Mouse (Mus musculus) midbrain, postnatal 0 days (tissue): ENCODE measurements around the gene Fkbp9. TPM values are rescaled to one million over a fixed set of nuclear protein-coding genes. Genes with fewer than 3 reads are reported as not detected.

Experiments
- ATAC-seq: fragments of 200-750 bp; cut with Nextera tagmentation; 2 replicates; pipeline ENCODE4 v1.8.0; 2017; ENCODE audit warnings: moderate number of reproducible peaks, mild to moderate bottlenecking, moderate TSS enrichment, moderate library complexity; ENCODE audit not compliant: low FRiP score
- DNase-seq: peaks from one replicate; pipeline ENCODE4 v3.0.0-alpha.2; 2015; ENCODE audit warnings: low spot score
- H3K27ac ChIP-seq: fragments of 300-500 bp; sonication (generic); 2 replicates; pipeline ENCODE4 v1.5.1; 2014; ENCODE audit warnings: low read depth, mild to moderate bottlenecking, low read length, mixed read lengths
- H3K27me3 ChIP-seq: fragments of 300-500 bp; sonication (generic); 2 replicates; pipeline ENCODE4 v1.6.1; 2014; ENCODE audit warnings: low read length, control low read depth, mixed read lengths; ENCODE audit not compliant: insufficient read depth
- H3K36me3 ChIP-seq: fragments of 300-500 bp; sonication (generic); 2 replicates; pipeline ENCODE4 v1.6.1; 2014; ENCODE audit warnings: low read length, control low read depth, mixed read lengths; ENCODE audit not compliant: insufficient read depth
- H3K4me1 ChIP-seq: fragments of 300-500 bp; sonication (generic); 2 replicates; pipeline ENCODE4 v1.6.1; 2014; ENCODE audit warnings: mild to moderate bottlenecking, control low read depth, antibody characterized with exemption, low read length, mixed read lengths; ENCODE audit not compliant: insufficient read depth
- H3K4me2 ChIP-seq: fragments of 300-500 bp; sonication (generic); 2 replicates; pipeline ENCODE4 v1.6.1; 2014; ENCODE audit warnings: low read depth, mild to moderate bottlenecking, low read length, mixed read lengths; ENCODE audit not compliant: poor library complexity, severe bottlenecking
- H3K4me3 ChIP-seq: fragments of 300-500 bp; sonication (generic); 2 replicates; pipeline ENCODE4 v1.5.1; 2014; ENCODE audit warnings: low read depth, mild to moderate bottlenecking, low read length, moderate library complexity
- H3K9ac ChIP-seq: fragments of 300-500 bp; sonication (generic); replicated peaks from 2 replicates; pipeline ENCODE4 v1.6.1; 2014; ENCODE audit warnings: mild to moderate bottlenecking, low read length, moderate library complexity, mixed read lengths; ENCODE audit not compliant: poor library complexity, severe bottlenecking
- H3K9me3 ChIP-seq: fragments of 300-500 bp; sonication (generic); 2 replicates; pipeline ENCODE4 v1.6.1; 2016; ENCODE audit warnings: low read length, control low read depth
- CTCF ChIP-seq: IDR thresholded peaks from 2 replicates; pipeline ENCODE4 v1.5.1; 2016; ENCODE audit warnings: antibody characterized with exemption, mild to moderate bottlenecking
- WGBS: fragments of 180-500 bp; shearing (Covaris S2); extraction: QIAGEN DNeasy Blood & Tissue Kit; methylation state at CpG from one replicate; pipeline ENCODE4 v1.1.7; 2014; 5-methylcytosine and 5-hydroxymethylcytosine counted together
- polyA plus RNA-seq: library from polyadenylated mRNA; unstranded; fragments of >200 nt; fragmentation: Nextera tagmentation; extraction: Ambion mirVana; gene quantifications from 2 replicates; pipeline ENCODE4 v1.2.1, GENCODE M21; 2015
- total RNA-seq: library from RNA; depleted of rRNA; stranded (reverse); fragments of >200 nt; gene quantifications from 2 replicates; pipeline ENCODE4 v1.2.3, GENCODE M21; 2014; rRNA removed

Fkbp9 gene
- total and polyA plus RNA-seq, 2 experiments from 2014 or later, result 31.9 to 46.5 TPM

- Histone ChIP-seq H3K27me3 (no peaks in the 10 kb centered on the region), H3K9ac (no peak overlapping the region), H3K4me1 (0 out of 2 replicates have a peak, but pooled peaks cover 4% of the 10 kb centered on the region), H3K4me2 (no peak overlapping the region), H3K4me3 (no peak overlapping the region), H3K9me3 (no peaks in the 10 kb centered on the region), H3K27ac (no peak overlapping the region), H3K36me3 (no peaks in the 10 kb centered on the region)
- DNase-seq (no peak), ATAC-seq (no peak)
- TF ChIP-seq CTCF, result no peak
- WGBS, result 94% methylated on average over 7 of the region's 7 CpGs
Measured at GRCm38 (mm10) chr6:56919330-56920044, 87.6 kb downstream of the Fkbp9 start.

GRCm38 (mm10) chr6:56920222-56921092, 88.6 kb downstream of the Fkbp9 start:
- Histone ChIP-seq H3K4me3 (no peak overlapping the region), H3K9me3 (no peaks in the 10 kb centered on the region), H3K36me3 (no peaks in the 10 kb centered on the region), H3K4me2 (no peak overlapping the region), H3K4me1 (0 out of 2 replicates have a peak, but pooled peaks cover 4% of the 10 kb centered on the region), H3K9ac (no peak overlapping the region), H3K27ac (no peak overlapping the region), H3K27me3 (no peaks in the 10 kb centered on the region)
- 85% methylated on average over 12 of the region's 12 CpGs for WGBS
- DNase-seq (no peak), ATAC-seq (no peak)
- no peak for TF ChIP-seq CTCF

- H3K9me3 ChIP-seq, result no peaks in the 10 kb centered on the region
- under 1% methylated on average over 25 of the region's 25 CpGs for WGBS
- 0 out of 2 replicates have a peak, but pooled peaks have one; percentile 3 for TF ChIP-seq CTCF
- H3K9ac ChIP-seq, result peak overlapping the region; percentile 81
- DNase-seq (peak; percentile 69), ATAC-seq (no peak)
- peak overlapping the region; percentile 89 for H3K27ac ChIP-seq
- H3K4me2 ChIP-seq, result peak overlapping the region; percentile 53
- H3K4me3 ChIP-seq, result peak overlapping the region; percentile 71
- H3K4me1 ChIP-seq, result 0 out of 2 replicates have a peak, but pooled peaks cover 4% of the 10 kb centered on the region
- no peaks in the 10 kb centered on the region for H3K36me3 ChIP-seq
- H3K27me3 ChIP-seq, result 0 out of 2 replicates have a peak, but pooled peaks cover 4% of the 10 kb centered on the region
Measured at GRCm38 (mm10) chr6:56923331-56923725, 91.5 kb downstream of the Fkbp9 start.

- H3K9me3 ChIP-seq, result no peaks in the 10 kb centered on the region
- H3K4me3 ChIP-seq, result peak within 1 kb of the TSS; percentile 71
- WGBS, result 4% methylated on average over 64 of the region's 64 CpGs
- H3K4me2 ChIP-seq, result peak within 1 kb of the TSS; percentile 53
- no peak; the same call in 1 of the 2 replicates for TF ChIP-seq CTCF
- H3K36me3 ChIP-seq, result no peaks in the 10 kb centered on the region
- peak within 1 kb of the TSS; percentile 89 for H3K27ac ChIP-seq
- DNase-seq (peak; percentile 98), ATAC-seq (peak; percentile 97)
- H3K9ac ChIP-seq, result peak within 1 kb of the TSS; percentile 81
- 0 out of 2 replicates have a peak, but pooled peaks cover 4% of the 10 kb centered on the region for H3K27me3 ChIP-seq
- H3K4me1 ChIP-seq, result 0 out of 2 replicates have a peak, but pooled peaks cover 4% of the 10 kb centered on the region
Measured at GRCm38 (mm10) chr6:56923726-56924707, 92.2 kb downstream of the Fkbp9 start, which contains the start of the genes Nt5c3 and Vmn1r4. Nt5c3 (minus strand) TSS chr6:56923932. Vmn1r4 (plus strand) TSS chr6:56924015.

Other genes starting within 250 kb of the Fkbp9 start
- gene Lsm5, start 127.3 kb upstream of the Fkbp9 start, total RNA-seq, result 36.8 and 44.7 TPM in 2 replicates
- gene Lsm5, start 127.3 kb upstream of the Fkbp9 start, polyA plus RNA-seq, result 84.3 and 90.5 TPM in 2 replicates
- 46.9 and 59.3 TPM in 2 replicates for gene Avl9, start 117.2 kb upstream of the Fkbp9 start, total RNA-seq
- gene Avl9, start 117.2 kb upstream of the Fkbp9 start, polyA plus RNA-seq, result 15.6 and 19.7 TPM in 2 replicates
- gene Kbtbd2, start 34.2 kb upstream of the Fkbp9 start, total RNA-seq, result 36.9 and 50.1 TPM in 2 replicates
- gene Kbtbd2, start 34.2 kb upstream of the Fkbp9 start, polyA plus RNA-seq, result 15.9 and 18.4 TPM in 2 replicates
- 83.2 and 98.4 TPM in 2 replicates for gene Nt5c3, start 91.9 kb downstream of the Fkbp9 start, total RNA-seq
- 181 and 182 TPM in 2 replicates for gene Nt5c3, start 91.9 kb downstream of the Fkbp9 start, polyA plus RNA-seq
- gene Vmn1r4, start 92.0 kb downstream of the Fkbp9 start, total RNA-seq, result 0.33 and 1.7 TPM in 2 replicates
- 0.46 and 0.88 TPM in 2 replicates for gene Vmn1r4, start 92.0 kb downstream of the Fkbp9 start, polyA plus RNA-seq
- gene Vmn1r5, start 138.2 kb downstream of the Fkbp9 start, total RNA-seq, result not detected in 2 replicates
- not detected in 2 replicates for gene Vmn1r5, start 138.2 kb downstream of the Fkbp9 start, polyA plus RNA-seq
- gene Vmn1r6, start 165.2 kb downstream of the Fkbp9 start, total RNA-seq, result not detected in 2 replicates
- not detected in 2 replicates for gene Vmn1r6, start 165.2 kb downstream of the Fkbp9 start, polyA plus RNA-seq
- not detected in 2 replicates for gene Vmn1r7, start 193.3 kb downstream of the Fkbp9 start, total RNA-seq
- gene Vmn1r7, start 193.3 kb downstream of the Fkbp9 start, polyA plus RNA-seq, result not detected in 2 replicates
- not detected in 2 replicates for gene Vmn1r8, start 200.2 kb downstream of the Fkbp9 start, total RNA-seq
- not detected in 2 replicates for gene Vmn1r8, start 200.2 kb downstream of the Fkbp9 start, polyA plus RNA-seq
- gene Vmn1r9, start 234.7 kb downstream of the Fkbp9 start, total RNA-seq, result not detected in 2 replicates
- not detected in 2 replicates for gene Vmn1r9, start 234.7 kb downstream of the Fkbp9 start, polyA plus RNA-seq